Mouse (Mus musculus) naive thymus-derived CD4-positive, alpha-beta T cell, adult 2 months (primary cell): ENCODE results near the gene Tbc1d23.
"Not testable (repeated sequence)": the region's sequence is repeated elsewhere in the genome, so short reads cannot be mapped to it uniquely, and the experiment has no call there.

Source experiments
- DNase-seq: peaks from one replicate; pipeline ENCODE4 v3.0.0-alpha.2; 2011; ENCODE audit warnings: low read depth

Gene Tbc1d23

DNA sequence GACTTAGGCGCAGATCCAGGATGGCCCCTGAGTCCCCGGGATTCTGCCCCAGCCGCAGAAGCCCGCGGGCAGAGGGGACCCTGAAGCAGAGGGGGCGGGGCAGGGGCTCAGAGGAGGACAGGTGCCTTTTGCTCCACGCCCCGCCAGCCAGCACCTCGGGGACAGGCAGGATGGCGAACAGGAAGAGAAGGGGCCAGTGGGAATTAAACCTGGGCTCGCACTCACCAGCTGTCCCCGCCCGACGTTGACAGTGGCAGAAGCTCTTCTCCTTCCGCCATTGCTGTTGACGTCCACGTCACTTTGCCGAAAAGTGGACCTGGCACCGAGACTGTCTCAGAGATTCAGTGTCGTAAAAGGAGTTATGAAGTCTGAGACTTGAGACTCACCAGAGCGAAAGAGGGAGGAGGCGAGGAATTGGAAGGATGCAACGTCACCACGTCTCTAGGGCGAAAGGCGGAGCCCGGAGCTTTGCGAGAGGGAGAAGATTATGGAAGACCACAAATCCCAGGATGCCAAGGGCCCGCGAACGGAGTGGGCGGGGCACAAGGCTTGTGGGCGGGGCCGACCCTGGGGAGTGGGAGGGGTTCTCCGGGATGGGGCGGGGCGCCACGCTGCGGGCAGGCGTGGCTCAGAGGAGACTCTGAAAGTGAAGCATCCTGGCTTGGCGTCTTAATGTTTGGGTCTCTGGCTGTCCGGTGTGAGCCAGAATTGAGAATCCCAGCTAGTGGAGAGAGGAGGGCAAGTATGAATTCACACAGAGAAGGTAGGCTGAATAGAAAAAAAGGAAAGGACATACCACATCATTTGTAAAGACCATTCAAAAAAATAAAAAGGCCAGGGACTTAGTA lies at the start of gene Tbc1d23:
Tbc1d23 (minus strand) TSS at position 416 of the 848 bp plus-strand sequence.
- peak; percentile 99 for DNase-seq

DNA sequence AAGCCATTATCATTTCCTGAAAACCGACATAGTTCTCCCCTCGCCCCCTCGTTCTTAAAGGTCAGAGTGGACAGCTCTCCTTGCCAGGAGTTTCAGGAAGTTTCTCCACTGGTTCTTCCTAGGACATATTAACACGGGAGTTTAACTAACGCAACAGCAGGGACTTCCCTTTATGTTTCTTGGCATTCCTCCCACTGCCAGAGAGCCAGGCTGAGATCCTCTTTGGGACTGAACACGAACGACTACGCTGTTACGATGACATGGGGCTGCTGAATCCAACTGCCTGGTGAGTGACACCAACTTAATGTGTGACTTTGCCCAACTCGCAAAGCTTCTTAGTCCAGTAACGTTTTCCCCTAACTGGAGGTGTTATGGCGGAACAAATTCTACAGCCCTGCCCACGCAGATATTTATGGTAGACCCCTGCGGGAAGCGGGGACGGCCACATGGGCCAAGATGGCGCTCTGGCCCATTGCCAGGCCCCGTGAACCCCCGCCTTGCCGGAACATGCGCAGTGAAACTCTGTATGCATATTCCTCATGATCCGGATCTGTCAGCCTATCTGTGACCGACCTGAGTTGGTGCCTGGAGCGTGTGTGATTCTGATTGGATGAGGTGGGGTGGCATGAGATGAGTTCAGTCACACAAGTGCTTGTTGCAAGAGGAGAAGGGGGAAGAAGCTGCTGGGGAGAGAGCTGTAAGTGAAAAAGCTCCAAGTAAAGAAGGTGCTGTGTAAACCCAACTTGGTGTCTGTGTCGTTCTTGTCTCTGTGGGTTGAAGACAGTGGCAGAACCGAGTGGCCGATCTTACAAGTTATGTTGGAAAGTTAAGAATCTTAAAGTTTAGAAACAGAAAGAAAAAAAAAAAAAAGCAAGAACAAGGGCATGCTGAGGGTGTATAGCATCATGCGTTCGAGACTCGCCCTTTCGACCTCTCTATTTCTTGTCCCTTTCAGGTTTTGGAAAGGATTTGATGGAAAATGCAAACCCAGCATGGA lies 49.2 kb upstream of the Tbc1d23 start:
- DNase-seq, result no peak

DNA sequence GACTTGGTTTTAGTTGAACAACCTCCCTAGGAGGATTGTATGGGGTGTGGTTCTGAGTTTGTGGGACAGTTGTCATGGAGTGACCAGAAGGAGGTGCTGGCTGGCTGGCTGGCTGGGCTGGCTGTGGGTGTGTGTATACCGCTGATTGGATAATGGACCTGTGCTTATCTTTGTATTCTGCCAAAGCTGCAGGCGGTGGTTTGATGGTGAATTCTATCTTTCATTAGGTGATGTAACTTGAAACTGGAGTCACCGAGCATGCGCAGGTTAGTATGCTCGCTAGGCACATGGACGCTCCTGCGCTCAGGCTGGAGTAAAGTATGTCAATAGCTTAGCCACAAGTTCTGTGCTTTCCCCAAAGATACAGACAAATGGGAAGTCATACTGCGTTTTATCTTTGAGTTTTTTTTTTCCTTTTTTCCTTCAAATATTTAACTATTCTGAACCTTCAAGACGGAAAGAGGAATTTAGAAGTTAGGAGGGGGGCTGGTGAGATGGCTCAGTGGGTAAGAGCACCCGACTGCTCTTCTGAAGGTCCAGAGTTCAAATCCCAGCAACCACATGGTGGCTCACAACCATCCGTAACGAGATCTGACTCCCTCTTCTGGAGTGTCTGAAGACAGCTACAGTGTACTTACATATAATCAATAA lies 47.8 kb upstream of the Tbc1d23 start:
- no peak for DNase-seq

- DNase-seq, result no peak
These were observed 38.4 kb upstream of the Tbc1d23 start for GRCm38 (mm10) chr16:57269751-57270150.

- no peak for DNase-seq
These were observed 36.9 kb upstream of the Tbc1d23 start for GRCm38 (mm10) chr16:57268058-57268841.

GRCm38 (mm10) chr16:57267068-57267467 lies 35.8 kb upstream of the Tbc1d23 start:
- no peak for DNase-seq

GRCm38 (mm10) chr16:57260152-57260551 lies 28.8 kb upstream of the Tbc1d23 start:
- no peak for DNase-seq

GRCm38 (mm10) chr16:57259356-57260083 lies 28.2 kb upstream of the Tbc1d23 start:
- DNase-seq, result no peak

DNA sequence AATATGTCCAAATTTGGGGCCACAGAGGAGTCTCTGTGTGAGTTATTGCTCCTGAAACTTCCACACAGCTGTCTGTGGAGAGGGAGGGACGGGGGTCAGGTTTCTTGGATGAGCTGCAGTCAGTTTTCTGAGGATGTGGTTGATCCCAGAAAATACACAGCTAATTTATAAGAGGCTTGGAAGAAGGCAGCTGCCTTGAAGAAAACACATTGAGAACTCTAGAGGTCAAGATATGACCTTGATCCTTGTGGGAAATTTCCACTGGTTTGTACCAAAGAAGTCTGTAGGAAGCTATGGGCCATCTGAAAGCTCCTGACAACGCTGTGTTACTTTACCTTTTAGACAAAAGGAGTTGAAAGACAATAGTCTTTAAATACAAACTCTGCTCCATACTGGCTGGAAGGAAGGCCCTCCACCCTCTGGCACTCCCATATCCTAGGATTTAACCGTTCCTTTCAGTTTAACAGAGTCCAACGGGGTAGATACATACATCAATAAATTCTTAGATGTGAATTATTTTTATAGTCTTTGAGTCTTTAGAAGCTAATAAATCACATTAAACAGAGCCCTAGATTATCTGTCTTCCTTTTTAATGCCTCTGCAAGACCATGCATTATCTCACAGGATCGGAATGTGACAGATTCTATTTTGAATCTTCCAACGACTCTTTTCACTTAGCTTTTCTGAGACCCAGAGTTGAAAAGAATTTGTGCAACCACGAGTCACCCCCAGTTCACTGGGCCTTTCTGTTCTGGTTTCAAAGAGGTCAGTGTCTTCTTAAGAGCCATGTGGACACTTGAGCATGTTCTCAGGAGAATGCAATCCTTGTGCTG lies 20.5 kb upstream of the Tbc1d23 start:
- DNase-seq, result no peak

- DNase-seq, result no peak
These were observed 19.7 kb upstream of the Tbc1d23 start for GRCm38 (mm10) chr16:57250991-57251390.

- DNase-seq, result no peak
These were observed 16.2 kb upstream of the Tbc1d23 start for GRCm38 (mm10) chr16:57247464-57247863.

- DNase-seq, result peak; percentile 16
These were observed 15.3 kb upstream of the Tbc1d23 start for GRCm38 (mm10) chr16:57246596-57246995.

DNA sequence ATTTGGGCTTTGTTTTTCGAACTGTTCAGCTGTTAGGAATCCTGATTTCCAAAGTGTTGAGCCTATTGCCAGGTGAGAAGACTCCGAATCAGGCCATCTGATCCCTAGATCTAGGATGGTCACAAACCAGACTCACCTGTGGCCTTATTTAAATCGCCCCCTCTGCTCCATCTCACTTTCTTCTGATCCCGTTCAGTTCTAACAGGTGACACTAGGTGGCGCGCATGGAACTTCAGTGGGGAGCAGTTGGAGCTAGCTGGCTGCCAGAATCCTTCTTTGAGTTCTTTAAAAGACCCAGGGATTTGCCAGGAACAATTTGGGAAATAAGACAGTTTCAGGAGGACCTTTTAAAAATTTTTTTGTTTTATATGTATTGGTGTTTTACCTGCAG lies 12.5 kb upstream of the Tbc1d23 start:
- DNase-seq, result peak; percentile 84

GRCm38 (mm10) chr16:57243205-57243857 lies 12.0 kb upstream of the Tbc1d23 start:
- peak; percentile 66 for DNase-seq

DNA sequence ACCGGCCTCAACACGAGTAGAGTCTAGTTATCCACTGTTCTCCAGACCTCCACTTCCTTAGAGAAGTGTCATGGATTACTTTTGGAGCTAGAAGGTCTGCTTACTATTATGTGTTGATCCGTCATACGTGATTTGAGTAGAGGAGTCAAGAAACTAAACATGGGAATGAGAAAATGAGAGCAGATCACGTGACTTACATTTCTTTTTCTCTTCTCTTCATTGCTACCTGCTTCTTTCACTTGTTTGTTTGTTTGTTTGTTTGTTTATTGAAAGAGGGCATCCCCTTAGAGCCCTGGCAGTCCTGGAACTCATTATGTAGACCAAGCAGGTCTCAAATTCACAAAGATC lies 11.5 kb upstream of the Tbc1d23 start:
- DNase-seq, result peak; percentile 14

- no peak for DNase-seq
These were observed 4.7 kb upstream of the Tbc1d23 start for GRCm38 (mm10) chr16:57235871-57236510.

DNA sequence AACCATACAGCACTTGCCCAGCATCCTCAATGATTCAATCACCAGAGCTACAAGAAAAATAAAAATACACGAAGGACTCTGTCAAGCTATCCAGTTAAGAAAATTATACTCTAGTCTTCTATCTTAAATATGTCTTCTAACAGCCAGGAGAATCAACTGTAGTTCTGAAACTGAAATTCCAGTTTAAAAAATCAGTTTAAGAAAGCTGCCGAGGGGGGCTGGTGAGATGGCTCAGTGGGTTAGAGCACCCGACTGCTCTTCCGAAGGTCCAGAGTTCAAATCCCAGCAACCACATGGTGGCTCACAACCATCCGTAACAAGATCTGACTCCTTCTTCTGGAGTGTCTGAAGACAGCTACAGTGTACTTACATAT lies 620 bp upstream of the Tbc1d23 start:
- not testable (repeated sequence) for DNase-seq

DNA sequence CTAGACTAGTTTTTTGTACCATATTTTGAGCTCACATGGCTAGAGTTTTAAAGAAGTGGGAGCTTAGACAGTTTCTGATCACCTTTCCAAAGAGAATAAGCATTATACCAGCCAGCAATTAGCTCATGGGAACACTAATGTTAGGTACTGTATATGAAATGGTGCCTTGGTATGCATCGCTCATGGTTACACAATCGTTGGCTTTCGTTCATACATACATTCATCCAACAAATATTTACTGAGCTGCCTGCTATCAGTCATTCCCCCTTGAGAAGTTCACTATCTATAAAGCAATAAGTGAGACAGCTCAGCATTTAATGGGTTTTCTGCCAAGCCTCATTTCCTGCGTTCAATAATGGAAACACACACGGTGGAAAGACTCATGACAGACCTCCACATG lies 4.9 kb downstream of the Tbc1d23 start:
- no peak for DNase-seq

- no peak for DNase-seq
These were observed 10.9 kb downstream of the Tbc1d23 start for GRCm38 (mm10) chr16:57220361-57220760.
